In genomic region chr11:100906885-100907284, GRCm38 (mm10) we compare ENCODE assay signal across 22 mouse cellular contexts.
"Had no signal": no experiment of that assay in that cellular context is flagged by ENCODE, and none has a peak within 500 bp of the region (broad histone marks: within the 10 kb centered on the region; RNA-seq: fewer than 3 reads in every experiment).

No protein-coding gene starts in this region.

- DNase-seq: lung, adult 2 months; lung, postnatal 14 days; lung, postnatal 36 days; midbrain, embryonic 14.5 days; retina, postnatal 1 day; right cerebral cortex, adult 18-20 months; right cerebral cortex, postnatal 25 days; right cerebral cortex, postnatal 4 days; spleen, adult 18-20 months; thymus, adult 2 months; thymus, postnatal 25 days; thymus, postnatal 4 days had no signal

- H3K4me2 ChIP-seq: lung, embryonic 15.5 days; midbrain, embryonic 12.5 days; neural tube, embryonic 13.5 days; neural tube, embryonic 15.5 days had no signal

- H3K9ac ChIP-seq: lung, embryonic 15.5 days; midbrain, embryonic 12.5 days; neural tube, embryonic 13.5 days; neural tube, embryonic 15.5 days had no signal

- H3K9me3 ChIP-seq: lung, embryonic 15.5 days; megakaryocyte, embryonic 14.5 days; neural tube, embryonic 13.5 days; neural tube, embryonic 15.5 days had no signal

- H3K4me3 ChIP-seq: lung, embryonic 15.5 days; megakaryocyte, embryonic 14.5 days; midbrain, embryonic 10.5 days; midbrain, embryonic 12.5 days; myocyte; neural tube, embryonic 13.5 days; neural tube, embryonic 15.5 days had no signal

- ATAC-seq: lung, postnatal 0 days; midbrain, embryonic 16.5 days had no signal

- H3K27ac ChIP-seq: lung, embryonic 15.5 days; macrophage; midbrain, embryonic 10.5 days; midbrain, embryonic 12.5 days; neural tube, embryonic 13.5 days; neural tube, embryonic 15.5 days had no signal

- H3K4me1 ChIP-seq: lung, embryonic 15.5 days; midbrain, embryonic 10.5 days; midbrain, embryonic 12.5 days; neural tube, embryonic 13.5 days; neural tube, embryonic 15.5 days had no signal

- H3K27me3 ChIP-seq: lung, embryonic 15.5 days; megakaryocyte, embryonic 14.5 days; midbrain, embryonic 12.5 days; neural tube, embryonic 13.5 days; neural tube, embryonic 15.5 days had no signal
